Mouse (Mus musculus) layer of hippocampus, adult 18-20 months (tissue): ENCODE data around the gene Acer3. TPM values are rescaled to one million over a fixed set of nuclear protein-coding genes. Genes with fewer than 3 reads are reported as not detected.

ENCODE experiments used
- DNase-seq, 2 experiments: peaks; one replicate each; pipeline ENCODE4 v3.0.0; 2022; ENCODE audit warnings: low spot score in 2 of 2
- total RNA-seq, 2 experiments: library from RNA; stranded (reverse); gene quantifications; 2 replicates each; pipeline ENCODE4 v1.2.3; 2021

Acer3 gene
- total RNA-seq, 2 experiments from 2014 or later: 18.1 to 24.9 TPM

GRCm38 (mm10) chr7:98333987-98334386, 13.0 kb upstream of the Acer3 start:
- no peak for DNase-seq

- DNase-seq: no peak
These were observed 12.5 kb upstream of the Acer3 start for GRCm38 (mm10) chr7:98333507-98333906.

GRCm38 (mm10) chr7:98332678-98333397, 11.8 kb upstream of the Acer3 start:
- no peak for DNase-seq

GRCm38 (mm10) chr7:98331932-98332331, 10.9 kb upstream of the Acer3 start:
- no peak for DNase-seq

- no peak for DNase-seq
These were observed 9.5 kb upstream of the Acer3 start for GRCm38 (mm10) chr7:98330375-98331002.

- no peak for DNase-seq
These were observed 8.8 kb upstream of the Acer3 start for GRCm38 (mm10) chr7:98329651-98330374.

GRCm38 (mm10) chr7:98328311-98328710, 7.3 kb upstream of the Acer3 start:
- no peak for DNase-seq

GRCm38 (mm10) chr7:98326051-98326450, 5.0 kb upstream of the Acer3 start:
- DNase-seq: no peak

- DNase-seq: no peak
These were observed 3.2 kb upstream of the Acer3 start for GRCm38 (mm10) chr7:98324228-98324627.

- no peak for DNase-seq
These were observed 2.4 kb upstream of the Acer3 start for GRCm38 (mm10) chr7:98323288-98324019.

GRCm38 (mm10) chr7:98322415-98322814, 1.4 kb upstream of the Acer3 start:
- no peak for DNase-seq

GRCm38 (mm10) chr7:98320006-98320556, 927 bp downstream of the Acer3 start:
- DNase-seq: no peak

- DNase-seq: no peak
These were observed 4.4 kb downstream of the Acer3 start for GRCm38 (mm10) chr7:98316568-98316967.

GRCm38 (mm10) chr7:98315087-98315486, 5.9 kb downstream of the Acer3 start:
- no peak for DNase-seq

GRCm38 (mm10) chr7:98312185-98312920, 8.7 kb downstream of the Acer3 start:
- no peak for DNase-seq

- no peak for DNase-seq
These were observed 10.7 kb downstream of the Acer3 start for GRCm38 (mm10) chr7:98310266-98310665.

- DNase-seq: peak; percentile 86 to 94
These were observed 11.6 kb downstream of the Acer3 start for GRCm38 (mm10) chr7:98309219-98310030.

GRCm38 (mm10) chr7:98308607-98309218, 12.3 kb downstream of the Acer3 start:
- peak in 1 of 2 experiments; percentile 7 for DNase-seq

- DNase-seq: no peak
These were observed 12.9 kb downstream of the Acer3 start for GRCm38 (mm10) chr7:98307921-98308606.
